Mouse (Mus musculus): ENCODE measurements around the gene Stag2. TPM values are rescaled to one million over a fixed set of nuclear protein-coding genes. Genes with fewer than 3 reads are reported as not detected.
A peak's percentile ranks its signal among the peaks of the same experiment; 100 is the strongest.

The Stag2 gene
- total RNA-seq (2021) = 10 to 100 TPM; 47.7 to 52.3 TPM
- long read RNA-seq, experiment 1, full-length matches to known transcripts = 5 of 16 reads
- long read RNA-seq, experiment 1, partial matches to known transcripts = 7 of 16 reads
- long read RNA-seq, experiment 1, other reads (novel, unspliced or antisense) = 4 of 16 reads
- long read RNA-seq, experiment 2, full-length matches to known transcripts = 2 of 11 reads
- long read RNA-seq, experiment 2, partial matches to known transcripts = 2 of 11 reads
- long read RNA-seq, experiment 2, other reads (novel, unspliced or antisense) = 7 of 11 reads

DNA sequence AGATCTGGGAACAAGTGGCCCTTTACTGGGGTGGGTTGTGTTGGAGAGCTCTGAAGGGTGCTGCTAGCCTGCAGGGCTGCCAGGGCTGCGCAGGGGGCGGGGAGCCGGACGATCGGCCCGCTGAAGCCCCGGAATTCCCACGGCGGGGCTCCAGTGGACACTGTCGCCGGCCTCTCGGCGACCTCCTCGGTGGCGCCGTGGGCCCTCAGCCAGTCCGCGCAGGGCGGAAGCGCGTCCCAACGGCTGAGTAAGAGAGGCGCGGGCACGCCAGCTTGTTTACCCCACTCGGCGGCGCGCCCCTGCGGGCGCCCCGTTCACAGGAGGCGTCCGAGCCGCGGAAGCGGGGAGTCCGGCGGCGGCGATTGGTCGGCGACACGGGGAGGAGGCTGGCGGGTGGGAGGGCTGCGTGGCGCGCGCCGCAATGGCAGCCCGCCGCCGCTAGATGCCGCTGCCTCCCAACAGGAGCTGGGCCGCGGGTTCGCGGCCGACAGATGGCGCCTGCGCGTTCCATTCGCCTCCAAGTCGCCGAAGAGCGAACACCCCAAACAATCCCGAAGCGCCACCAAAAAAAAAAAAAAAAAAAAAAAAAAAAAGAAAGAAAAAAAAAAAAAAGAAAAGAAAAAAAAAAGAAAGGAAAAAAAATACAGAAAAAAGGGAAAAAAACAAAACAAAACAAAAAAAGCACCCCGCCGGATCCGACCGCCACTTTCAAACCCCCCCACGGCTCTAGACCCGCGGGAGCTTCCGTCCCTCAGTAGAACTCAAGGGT lies at the start of gene Stag2:
Stag2 (plus strand) TSS at position 530 of the 769 bp plus-strand sequence.
- intact Hi-C loops (cut with DNase I) = loop anchor here (2.0 kb wide), 1 partner anchor 80 kb away; no protein-coding TSS in a partner anchor
- DNase-seq (ENCODE audit: low spot score in 2 of 2) = peak; percentile 85 to 86

DNA sequence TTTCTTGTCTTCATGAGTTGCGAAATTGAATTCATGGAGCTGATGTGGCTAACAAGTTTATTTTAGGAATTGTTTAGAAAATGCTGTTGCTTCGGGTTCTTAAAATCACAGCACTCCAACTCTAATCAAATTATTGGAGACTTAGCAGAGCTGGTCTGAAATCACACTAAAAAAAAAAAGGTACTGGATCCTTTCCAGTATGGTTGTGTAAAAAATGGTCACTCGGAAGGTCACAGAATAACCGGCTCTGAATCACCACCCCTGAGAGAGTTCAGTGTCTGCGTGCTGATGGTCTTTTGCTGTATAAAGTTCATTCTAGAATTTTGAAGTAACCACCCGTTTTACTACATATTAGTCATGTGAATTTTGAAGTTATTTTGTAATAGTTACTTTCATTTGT lies 42.0 kb upstream of the Stag2 start:
- DNase-seq (ENCODE audit: low spot score in 2 of 2) = no peak
- intact Hi-C loops (cut with DNase I) = no loop called here

DNA sequence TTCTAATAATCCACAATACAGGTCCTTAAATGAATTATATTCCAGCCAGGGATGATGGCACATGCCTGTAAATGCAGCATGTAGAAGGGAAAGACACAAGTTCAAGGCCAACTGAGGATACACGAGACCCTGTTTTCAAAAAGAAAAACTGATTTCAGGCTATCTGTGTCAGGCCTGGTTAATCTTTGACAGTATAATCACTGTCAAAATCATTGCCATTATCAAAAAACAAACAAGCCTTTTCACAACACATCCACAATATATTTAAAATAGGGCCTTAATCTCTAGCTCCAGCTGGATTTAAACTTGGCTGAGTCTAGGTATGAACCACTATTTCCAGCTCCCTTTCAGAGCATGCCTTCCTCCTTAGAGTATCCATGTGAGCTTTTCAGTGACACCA lies 38.5 kb upstream of the Stag2 start:
- intact Hi-C loops (cut with DNase I) = no loop called here
- DNase-seq (ENCODE audit: low spot score in 2 of 2) = no peak

DNA sequence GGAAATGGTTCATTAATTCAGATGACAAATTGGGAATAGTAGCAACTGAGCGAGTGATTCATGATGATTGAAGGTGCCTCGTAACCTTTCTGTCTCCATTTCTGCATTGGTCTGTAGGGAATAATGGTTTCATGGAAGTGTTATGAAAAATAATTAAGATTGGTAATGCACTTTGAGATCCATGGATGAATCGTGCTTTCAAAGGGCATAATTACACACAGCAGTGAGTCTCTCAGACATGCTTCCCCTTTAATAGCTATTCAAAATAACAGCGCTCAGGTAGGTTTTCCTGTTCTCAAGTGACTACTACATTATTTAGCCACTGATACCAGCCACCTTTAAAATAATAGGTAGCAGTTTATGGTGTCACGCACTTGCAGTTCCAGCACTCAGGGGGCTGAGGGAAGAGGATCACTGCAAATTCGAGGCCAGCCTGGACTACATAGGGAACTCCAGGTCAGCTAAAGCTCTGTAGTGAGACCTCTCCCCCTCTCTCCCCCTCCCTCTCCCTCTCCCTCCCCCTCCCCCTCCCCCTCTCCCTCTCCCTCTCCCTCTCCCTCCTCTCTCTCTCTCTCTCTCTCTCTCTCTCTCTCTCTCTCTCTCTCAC lies 29.6 kb upstream of the Stag2 start:
- no peak for DNase-seq (ENCODE audit: low spot score in 2 of 2)
- intact Hi-C loops (cut with DNase I) = no loop called here

DNA sequence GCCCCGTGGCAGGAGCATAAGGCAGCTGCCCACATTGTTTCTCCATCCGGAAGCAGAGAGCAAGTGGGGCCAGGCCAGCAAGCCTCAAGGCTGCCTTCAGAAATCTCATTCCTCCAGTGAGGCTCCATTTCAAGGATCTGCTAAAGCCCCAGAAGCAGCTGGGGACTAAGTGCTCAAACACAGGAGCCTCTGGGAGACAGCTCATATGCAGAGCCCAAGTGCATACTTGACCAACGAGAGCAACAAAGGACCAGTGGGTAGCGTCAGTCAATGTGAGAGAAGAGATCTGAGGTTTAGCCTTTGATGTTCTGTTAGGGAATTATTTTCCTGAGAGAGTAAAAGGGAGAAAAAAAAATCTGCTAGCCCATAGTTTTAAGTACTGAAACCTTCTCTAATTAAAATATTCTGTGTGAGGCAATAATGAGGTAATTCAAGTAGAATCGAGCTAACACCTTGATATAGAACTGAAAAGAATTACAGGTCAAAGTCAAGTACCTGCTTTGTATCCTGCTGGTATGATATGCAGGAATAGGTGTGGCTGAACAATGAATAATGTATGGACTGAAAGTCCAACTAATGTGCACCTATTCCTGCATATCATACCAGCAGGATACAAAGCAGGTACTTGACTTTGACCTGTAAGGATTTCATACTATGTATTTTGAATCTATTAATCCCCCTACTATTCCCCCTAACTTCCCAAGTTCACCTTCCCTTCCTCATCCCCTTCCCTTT lies 24.0 kb upstream of the Stag2 start:
- DNase-seq (ENCODE audit: low spot score in 2 of 2) = no peak
- intact Hi-C loops (cut with DNase I) = no loop called here

DNA sequence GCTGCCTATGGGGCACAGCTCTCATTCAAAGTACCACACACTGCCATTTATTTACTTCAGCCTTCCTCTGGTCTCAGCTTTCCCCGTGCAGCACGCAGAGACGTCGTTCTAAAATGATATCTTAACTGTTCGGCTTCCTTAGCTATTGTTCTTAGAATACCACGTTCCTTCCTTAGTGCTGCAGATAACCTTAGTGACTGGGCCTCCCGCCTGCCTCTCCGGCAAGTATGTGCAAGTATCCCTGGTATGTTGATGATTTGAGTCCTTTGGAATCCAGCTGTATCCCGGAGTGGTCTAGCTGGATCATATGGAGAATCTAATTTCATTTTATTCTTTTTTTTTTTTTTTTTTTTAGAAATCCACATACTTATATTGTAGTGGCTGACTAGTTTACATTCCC lies 9.2 kb upstream of the Stag2 start:
- intact Hi-C loops (cut with DNase I) = no loop called here
- DNase-seq (ENCODE audit: low spot score in 2 of 2) = no peak

DNA sequence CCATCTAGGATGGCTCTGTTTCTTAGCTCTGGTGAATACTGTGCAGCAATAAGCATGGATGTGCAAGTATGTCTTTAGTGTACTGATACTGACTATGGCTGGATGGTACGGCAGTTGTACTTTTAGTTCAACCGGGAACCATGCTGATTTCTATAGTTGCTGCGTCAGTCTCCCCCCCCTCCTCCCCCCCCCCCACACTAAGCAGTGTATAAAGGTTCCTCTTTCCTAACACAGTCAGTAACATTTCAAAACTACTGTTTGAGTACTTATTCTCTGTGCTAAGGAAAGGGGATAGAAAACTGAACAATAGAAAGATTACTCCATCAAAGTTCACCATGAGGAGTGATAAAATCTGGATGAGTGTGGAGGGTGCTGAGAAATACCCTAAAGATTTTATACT lies 6.5 kb upstream of the Stag2 start:
- intact Hi-C loops (cut with DNase I) = no loop called here
- no peak for DNase-seq (ENCODE audit: low spot score in 2 of 2)

DNA sequence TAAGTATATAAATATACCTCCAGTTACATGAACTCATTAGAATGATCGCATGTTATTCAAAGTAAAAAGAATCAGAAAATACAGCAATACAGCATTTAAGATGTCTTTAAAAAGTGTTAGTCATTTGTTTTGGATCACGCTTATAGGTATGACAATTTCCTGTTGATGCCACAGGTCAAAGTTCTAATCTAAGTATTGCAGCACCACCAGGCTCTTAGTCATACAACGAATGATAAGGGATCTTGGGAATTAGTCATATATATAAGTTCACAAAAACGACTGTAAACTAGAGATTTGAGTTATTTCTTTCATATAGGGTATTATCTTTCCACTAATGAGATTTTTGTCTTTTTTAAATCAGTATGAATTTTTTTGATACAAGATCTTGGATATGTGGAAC lies 5.1 kb upstream of the Stag2 start:
- intact Hi-C loops (cut with DNase I) = no loop called here
- no peak for DNase-seq (ENCODE audit: low spot score in 2 of 2)

DNA sequence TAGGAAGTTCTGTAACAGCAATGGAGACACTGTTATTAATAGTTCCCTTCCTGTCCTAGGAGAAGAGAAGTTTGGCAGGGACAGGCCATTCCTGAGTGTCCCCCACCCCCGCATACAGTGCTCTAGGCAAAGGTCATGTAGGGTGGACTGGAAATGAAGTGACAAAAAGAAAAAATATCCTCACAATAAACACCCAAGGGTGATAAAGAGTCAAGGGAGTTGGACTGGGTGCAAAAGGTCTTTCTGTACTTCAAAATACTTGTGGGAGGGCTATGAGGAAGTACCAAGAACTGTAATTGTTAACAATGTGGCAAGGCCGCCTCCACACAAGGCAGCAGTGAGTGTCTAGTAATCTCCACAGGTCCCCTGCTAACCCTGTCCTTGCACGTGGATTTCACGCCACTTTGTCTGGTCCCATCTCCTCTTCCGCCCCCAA lies 1.1 kb upstream of the Stag2 start:
- intact Hi-C loops (cut with DNase I) = loop anchor here (2.0 kb wide), 1 partner anchor 79 kb away; no protein-coding TSS in a partner anchor
- DNase-seq (ENCODE audit: low spot score in 2 of 2) = no peak

DNA sequence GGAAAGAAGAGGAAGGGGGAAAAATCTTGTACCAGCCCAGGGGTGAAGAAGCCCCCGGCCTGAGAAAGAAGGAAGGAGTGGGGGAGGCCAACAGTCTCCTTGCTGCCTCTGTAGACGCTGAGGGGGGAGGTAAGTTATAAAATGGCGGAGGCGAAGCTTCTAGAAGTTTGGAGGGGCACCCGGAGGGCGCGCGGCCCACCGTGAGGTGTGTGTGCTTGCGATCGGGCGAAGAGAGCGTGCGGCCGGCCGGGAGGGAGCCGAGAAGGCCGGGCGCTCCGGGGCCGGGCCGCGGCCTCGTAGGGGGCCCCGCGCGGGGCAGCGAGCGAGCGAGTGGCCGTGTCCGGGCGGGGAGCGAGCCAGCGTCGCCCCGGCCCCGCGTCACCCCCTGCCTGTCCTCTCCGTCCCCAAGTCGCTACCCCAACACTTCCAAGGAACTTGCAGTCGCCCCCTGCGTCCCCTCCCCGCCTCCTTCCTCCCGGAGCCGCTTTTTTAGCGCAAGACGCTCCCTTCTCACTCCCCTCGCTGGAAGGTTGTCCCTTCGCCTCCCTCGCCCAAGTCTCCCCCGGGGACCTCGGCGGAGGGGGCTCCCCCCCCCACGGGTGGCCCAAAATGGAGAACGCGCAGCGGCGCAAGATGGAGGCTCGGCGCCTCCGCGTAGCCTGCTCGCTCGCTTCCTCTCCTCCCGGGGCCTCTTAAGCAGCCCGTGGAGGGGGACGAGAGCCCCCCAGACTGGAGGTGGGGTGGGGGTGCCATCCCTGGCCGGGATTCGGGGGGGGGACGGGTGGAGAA lies 634 bp downstream of the Stag2 start:
- peak; percentile 8 to 45 for DNase-seq (ENCODE audit: low spot score in 2 of 2)
- intact Hi-C loops (cut with DNase I) = loop anchor here (2.0 to 10.0 kb wide), 3 partner anchors 81 to 117 kb away; no protein-coding TSS in a partner anchor

DNA sequence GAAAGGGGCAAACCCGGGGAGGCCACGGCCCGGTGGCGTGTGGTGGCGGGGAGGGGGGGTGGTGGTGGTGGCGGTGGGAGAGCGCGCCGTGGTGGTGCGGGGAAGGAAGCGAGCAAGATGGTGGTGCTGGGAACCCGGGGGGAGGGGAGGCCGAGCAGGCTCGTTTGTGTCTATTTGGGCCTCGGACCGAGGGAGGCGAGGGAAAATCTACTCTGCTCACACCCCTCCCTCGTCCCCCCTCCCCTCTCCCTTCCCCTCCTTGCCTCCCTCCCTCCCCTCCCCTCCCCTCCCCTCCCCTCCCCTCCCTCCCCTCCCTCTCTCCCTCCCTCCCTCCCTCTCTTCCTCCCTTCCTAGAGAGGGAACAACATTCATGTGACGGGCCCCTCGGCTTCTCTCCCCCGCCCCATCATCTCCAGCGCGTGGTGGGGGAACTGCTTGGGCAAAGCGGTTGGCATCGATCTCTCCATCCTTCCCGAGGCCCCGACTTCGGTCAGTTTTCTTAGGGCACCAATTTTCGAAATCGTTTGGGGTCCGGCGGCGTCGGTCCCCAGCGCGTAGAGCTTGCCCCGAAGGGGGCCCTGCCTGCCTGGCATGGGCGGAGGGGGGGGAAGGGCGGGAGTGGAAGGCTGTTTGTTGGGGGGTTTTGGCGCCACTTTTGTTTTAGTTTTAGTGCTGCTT lies 1.4 kb downstream of the Stag2 start:
- DNase-seq (ENCODE audit: low spot score in 2 of 2) = peak; percentile 79 to 80
- intact Hi-C loops (cut with DNase I) = loop anchor here (2.0 to 10.0 kb wide), 2 partner anchors 94 to 118 kb away; no protein-coding TSS in a partner anchor

DNA sequence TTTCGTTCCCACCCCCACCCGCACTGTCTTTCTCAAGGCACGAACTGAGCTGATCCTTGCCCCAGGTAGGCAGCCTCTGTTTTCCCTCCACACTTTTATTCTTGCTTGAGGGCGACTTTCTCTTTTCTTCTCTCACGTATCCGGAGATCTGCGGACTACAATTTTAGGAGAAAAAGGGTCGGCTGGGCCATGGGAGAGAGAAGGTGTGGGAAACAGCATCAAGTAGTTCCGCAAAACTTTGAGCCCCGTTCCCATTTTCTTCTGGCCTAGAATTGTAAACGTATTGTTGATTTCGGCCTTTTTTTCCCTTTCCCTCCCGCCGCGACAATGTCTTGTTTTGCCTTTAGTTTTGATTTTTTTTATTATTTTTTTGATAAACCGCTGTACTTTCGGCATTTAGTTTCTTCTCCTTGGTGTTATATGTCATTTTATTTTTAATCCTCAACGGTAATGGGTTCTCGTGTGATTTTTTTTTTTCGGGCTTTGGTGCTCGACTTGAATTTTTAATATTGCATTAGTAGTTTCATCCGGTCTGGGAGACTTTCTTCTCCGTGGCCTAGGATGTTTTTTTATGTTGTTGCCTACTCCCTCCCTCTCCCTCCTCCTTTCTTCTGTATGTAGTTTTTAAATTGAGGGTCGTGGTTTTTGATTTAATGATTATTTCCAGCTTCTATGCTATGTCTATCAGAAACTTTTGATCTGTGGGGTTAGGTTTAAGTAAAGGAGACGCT lies 2.1 kb downstream of the Stag2 start:
- peak in 1 of 2 experiments; percentile 5 for DNase-seq (ENCODE audit: low spot score in 2 of 2)
- intact Hi-C loops (cut with DNase I) = loop anchor here (2.0 to 10.0 kb wide), 2 partner anchors 94 to 118 kb away; no protein-coding TSS in a partner anchor

DNA sequence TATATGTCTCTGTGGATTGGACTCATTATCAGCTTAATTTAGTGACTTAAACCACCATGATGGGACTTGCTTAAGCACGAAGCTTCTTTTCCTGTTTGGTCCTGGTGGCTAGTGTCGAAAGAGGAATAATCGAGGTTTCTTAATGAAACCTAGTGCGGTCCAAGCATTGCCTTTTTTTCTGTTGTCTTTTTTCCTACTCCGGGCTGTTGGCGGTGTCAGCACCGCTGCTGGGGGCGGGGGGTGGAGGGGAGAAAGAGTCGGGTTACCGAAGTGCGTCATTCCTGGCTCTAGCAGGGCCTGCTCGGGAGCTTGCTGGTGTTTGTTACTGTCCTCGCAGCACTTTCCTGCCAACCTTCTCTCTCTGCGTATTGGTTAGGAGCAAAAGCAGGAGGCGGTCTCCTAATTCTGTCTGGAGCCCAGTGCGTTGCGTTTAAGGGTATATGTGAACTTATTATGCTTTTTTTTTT lies 2.8 kb downstream of the Stag2 start:
- peak; percentile 68 to 81 for DNase-seq (ENCODE audit: low spot score in 2 of 2)
- intact Hi-C loops (cut with DNase I) = loop anchor here (2.0 to 10.0 kb wide), 2 partner anchors 93 to 119 kb away; no protein-coding TSS in a partner anchor

DNA sequence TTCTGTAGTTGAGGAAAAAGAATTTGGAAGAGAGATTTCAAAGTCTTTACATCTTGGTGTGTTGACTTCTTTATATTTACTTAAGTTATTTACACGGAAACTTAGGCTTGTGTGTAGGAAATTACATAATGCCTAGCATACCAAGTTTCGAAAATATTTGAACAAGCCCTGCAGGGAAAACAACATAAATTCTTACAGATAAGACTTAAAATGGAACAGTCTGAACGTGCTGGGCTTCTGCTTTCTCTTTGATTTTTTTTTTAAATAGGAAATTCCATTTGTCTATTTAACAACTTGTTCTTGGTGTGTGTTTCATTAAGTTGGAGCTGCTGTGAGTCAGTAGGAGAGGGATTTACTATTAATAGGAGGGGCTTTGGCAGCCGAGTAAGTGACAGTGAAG lies 3.9 kb downstream of the Stag2 start:
- intact Hi-C loops (cut with DNase I) = loop anchor here (10.0 kb wide), 1 partner anchor 92 kb away; no protein-coding TSS in a partner anchor
- no peak for DNase-seq (ENCODE audit: low spot score in 2 of 2)

DNA sequence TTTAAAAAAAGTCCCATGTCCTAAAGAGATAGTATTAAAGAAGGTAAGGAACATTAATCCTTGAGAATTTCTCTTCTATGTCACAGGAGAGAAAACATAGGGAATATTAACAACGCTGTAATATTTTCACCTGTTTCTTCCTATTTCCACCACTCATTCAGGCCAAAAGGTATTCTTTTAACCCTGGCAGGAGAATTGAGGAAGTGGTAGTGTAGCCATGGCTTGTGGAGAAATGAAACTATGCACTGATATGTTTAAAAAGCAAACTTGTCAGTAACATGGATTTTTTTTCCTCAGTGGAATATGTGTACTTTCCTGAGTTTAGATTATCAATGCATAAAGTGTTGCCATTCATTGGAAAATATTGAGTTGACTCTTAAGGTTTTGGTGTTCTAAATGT lies 16.3 kb downstream of the Stag2 start:
- intact Hi-C loops (cut with DNase I) = no loop called here

DNA sequence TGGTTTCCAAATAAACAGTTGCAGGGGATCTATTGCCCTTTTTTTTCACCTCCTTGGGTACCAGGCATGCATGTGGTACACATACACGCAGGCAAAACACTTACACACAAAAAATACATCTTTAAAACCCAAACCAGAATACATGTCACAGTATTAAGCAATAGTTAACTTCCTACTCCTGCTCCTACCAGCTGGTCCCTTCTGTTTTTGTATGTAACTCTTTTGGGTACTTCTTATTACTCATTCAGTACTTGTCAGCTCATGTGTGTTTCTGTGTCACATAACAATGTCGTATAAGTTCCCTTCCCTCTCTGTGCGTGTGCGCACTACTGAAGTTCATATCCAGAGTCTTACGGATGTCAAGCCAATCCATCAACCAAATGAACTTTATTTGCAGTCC lies 21.7 kb downstream of the Stag2 start:
- intact Hi-C loops (cut with DNase I) = no loop called here
- no peak for DNase-seq (ENCODE audit: low spot score in 2 of 2)

More for the DNA sequence above, 16.3 kb downstream of the Stag2 start:
- DNase-seq (ENCODE audit: low spot score in 2 of 2) = no peak

DNA sequence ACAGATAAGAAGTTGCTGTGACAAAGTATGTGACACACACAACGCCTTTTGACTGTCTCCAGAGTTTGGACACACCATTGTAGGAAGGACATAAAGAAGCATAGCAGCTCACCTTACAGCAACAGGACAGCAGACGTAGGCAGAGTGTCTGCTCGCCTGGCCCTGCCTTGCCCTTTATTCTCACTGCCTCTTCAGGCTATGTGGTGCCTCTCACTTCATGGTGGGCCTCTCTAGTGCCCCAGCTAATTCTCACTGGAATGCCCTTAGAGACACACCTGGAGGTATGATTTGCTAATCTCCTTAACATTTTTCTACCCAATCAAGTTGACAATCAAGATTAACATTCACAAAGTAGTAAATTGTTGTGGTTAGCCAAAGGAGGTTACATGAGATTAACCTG lies 38.5 kb downstream of the Stag2 start:
- intact Hi-C loops (cut with DNase I) = no loop called here
- DNase-seq (ENCODE audit: low spot score in 2 of 2) = no peak
